Mouse (Mus musculus): Measurements from ENCODE around the gene Dnah14. TPM values are rescaled to one million over a fixed set of nuclear protein-coding genes. Genes with fewer than 3 reads are reported as not detected.

The Dnah14 gene
- total and polyA plus RNA-seq, 3 experiments, result 0.03 to 0.98 (median 0.74) TPM

DNA sequence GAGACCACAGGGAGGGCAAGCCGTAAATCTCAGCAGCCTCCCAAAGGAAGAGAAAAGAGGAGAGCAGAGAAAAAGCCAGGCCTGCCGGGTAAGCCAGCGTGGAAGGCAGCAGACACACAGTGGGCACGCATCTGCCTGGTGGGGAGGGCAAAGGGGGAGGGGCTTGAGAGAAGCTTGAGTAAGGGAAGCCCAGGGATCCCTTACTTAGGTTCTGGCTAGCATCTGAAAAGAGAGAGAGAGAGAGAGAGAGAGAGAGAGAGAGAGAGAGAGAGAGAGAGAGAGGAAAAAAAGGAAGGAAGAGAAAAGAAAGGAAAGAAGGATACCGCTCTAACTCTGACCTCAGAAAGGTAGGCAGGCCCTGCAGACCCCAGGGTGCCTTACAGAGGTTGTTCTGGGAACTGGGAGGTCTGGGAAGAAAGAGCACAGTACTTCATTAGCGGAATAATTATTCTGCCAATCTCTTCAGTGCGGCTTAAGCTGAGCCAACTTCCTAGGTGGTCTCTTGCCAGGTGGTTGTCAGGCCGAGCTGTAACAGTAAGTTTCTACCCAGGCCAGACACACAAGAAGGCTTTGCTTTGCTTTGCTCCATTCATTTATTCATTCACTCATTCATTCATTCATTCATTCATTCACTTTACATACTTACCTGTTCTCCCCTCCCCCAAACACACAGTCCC, 14.5 kb upstream of the Dnah14 start:
- Histone ChIP-seq H3K79me2 (replicated peaks; ENCODE audit: control insufficient read depth, extremely low read depth, insufficient read depth, poor library complexity, severe bottlenecking) (no peaks in the 10 kb centered on the region), H3K36me3 (replicated peaks in 1 of 2; ENCODE audit: control insufficient read depth in 1 of 2, insufficient read depth in 1 of 2, low read length in 1 of 2) (no peaks in the 10 kb centered on the region), H3K4me2 (ENCODE audit: insufficient read depth, low read depth, poor library complexity, severe bottlenecking) (no peak overlapping the region), H3K27me3 (replicated peaks) (no peaks in the 10 kb centered on the region), H3K4me3 (replicated peaks in 1 of 3; ENCODE audit: low read depth in 2 of 3, low read length in 2 of 3, poor library complexity in 1 of 3) (no peak overlapping the region), H3K4me1 (ENCODE audit: control insufficient read depth in 1 of 2, insufficient read depth in 2 of 2) (peaks cover 0 to 8% of the 10 kb centered on the region in 2 experiments; a peak in 2 of 4 replicates), H3K27ac (ENCODE audit: insufficient read depth, low read depth) (no peak overlapping the region), H3K9me3 (replicated peaks; ENCODE audit: low read length) (no peaks in the 10 kb centered on the region), H3K9ac (ENCODE audit: insufficient read depth, low read depth) (no peak overlapping the region)
- no peak for DNase-seq (ENCODE audit: extremely low read depth)
- TF ChIP-seq BHLHE40 (IDR thresholded peaks at IDR 0.05; ENCODE audit: low read depth, low read length), result no peak
- TF ChIP-seq POLR2AphosphoS2 (IDR thresholded peaks at IDR 0.05; ENCODE audit: low read depth, low read length), result no peak
- TF ChIP-seq ETS1 (conservative IDR thresholded peaks at IDR 0.05; ENCODE audit: low read depth, low read length), result no peak
- no peak for TF ChIP-seq JUN (IDR thresholded peaks at IDR 0.05; ENCODE audit: insufficient read depth, low read depth, low read length)
- dilution Hi-C loops (cut with MboI; ENCODE audit: extremely low pct_ligation_motif_present, extremely low pct_unique_long_range_greater_than_20kb, low sequenced_read_pairs), result no loop called here
- in situ Hi-C loops (cut with MboI; ENCODE audit: low pct_ligation_motif_present, low pct_unique_long_range_greater_than_20kb, low sequenced_read_pairs), result no loop called here

DNA sequence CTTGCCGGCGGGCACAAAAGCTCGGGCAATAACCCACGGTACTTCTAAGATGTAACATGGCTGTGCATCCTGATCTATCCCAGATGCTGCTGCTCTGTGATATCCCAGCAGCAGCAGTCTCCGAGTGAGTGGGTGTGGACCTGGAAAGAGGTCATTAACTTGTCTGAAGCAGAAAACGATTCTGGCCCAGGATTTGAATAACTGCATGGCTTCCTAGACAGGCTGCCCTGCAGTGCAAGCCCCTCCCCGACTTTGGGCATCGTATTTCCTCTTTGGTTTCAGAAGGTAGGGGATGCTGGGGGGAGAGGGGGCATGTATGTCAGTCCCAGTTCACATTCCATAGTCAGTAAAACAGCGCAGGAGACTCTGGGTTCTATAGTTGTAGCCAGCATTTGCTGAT, 6.9 kb upstream of the Dnah14 start:
- no peak overlapping the region for H3K4me2 ChIP-seq (ENCODE audit: insufficient read depth, low read depth, poor library complexity, severe bottlenecking)
- no peak for DNase-seq (ENCODE audit: extremely low read depth)
- no peak overlapping the region for H3K9ac ChIP-seq (ENCODE audit: insufficient read depth, low read depth)
- H3K27me3 ChIP-seq (replicated peaks), result no peaks in the 10 kb centered on the region
- TF ChIP-seq IRF4 (IDR thresholded peaks at IDR 0.05; ENCODE audit: low read depth, low read length) (no peak), GABPA (IDR thresholded peaks at IDR 0.05; ENCODE audit: insufficient replicate concordance, low read depth, low read length) (no peak), MEF2A (IDR thresholded peaks at IDR 0.05; ENCODE audit: borderline replicate concordance, low read depth, low read length) (no peak), UBTF (IDR thresholded peaks at IDR 0.05; ENCODE audit: low read depth, low read length) (no peak), SIN3A (IDR thresholded peaks at IDR 0.05; ENCODE audit: low read length) (no peak), ELF1 (IDR thresholded peaks at IDR 0.05; ENCODE audit: low read depth, low read length) (no peak), MAX (IDR thresholded peaks at IDR 0.05; ENCODE audit: low read length) (no peak), SMC3 (IDR thresholded peaks at IDR 0.05; ENCODE audit: low read depth, low read length) (no peak), TCF12 (IDR thresholded peaks at IDR 0.05; ENCODE audit: low read depth, low read length) (no peak), NRF1 (IDR thresholded peaks at IDR 0.05; ENCODE audit: low read depth, low read length) (no peak), E2F4 (IDR thresholded peaks at IDR 0.05; ENCODE audit: insufficient replicate concordance, low read depth, low read length) (no peak), POLR2A (IDR thresholded peaks at IDR 0.05; ENCODE audit: low read depth, low read length) (no peak), CTCF (conservative IDR thresholded peaks at IDR 0.05 in 1 of 2, IDR thresholded peaks at IDR 0.05 in 1 of 2; ENCODE audit: low read depth in 2 of 2, low read length in 2 of 2) (no peak), ETS1 (conservative IDR thresholded peaks at IDR 0.05; ENCODE audit: low read depth, low read length) (no peak), ZC3H11A (IDR thresholded peaks at IDR 0.05; ENCODE audit: low read depth, low read length) (no peak), RAD21 (IDR thresholded peaks at IDR 0.05; ENCODE audit: low read depth, low read length) (no peak), TBP (conservative IDR thresholded peaks at IDR 0.05; ENCODE audit: low read depth, low read length) (no peak)
- H3K9me3 ChIP-seq (replicated peaks; ENCODE audit: low read length), result no peaks in the 10 kb centered on the region
- H3K79me2 ChIP-seq (replicated peaks; ENCODE audit: control insufficient read depth, extremely low read depth, insufficient read depth, poor library complexity, severe bottlenecking), result no peaks in the 10 kb centered on the region
- dilution Hi-C loops (cut with MboI; ENCODE audit: extremely low pct_ligation_motif_present, extremely low pct_unique_long_range_greater_than_20kb, low sequenced_read_pairs) (no loop called here), in situ Hi-C loops (cut with MboI; ENCODE audit: low pct_ligation_motif_present, low pct_unique_long_range_greater_than_20kb, low sequenced_read_pairs) (no loop called here)
- no peaks in the 10 kb centered on the region for H3K36me3 ChIP-seq (replicated peaks in 1 of 2; ENCODE audit: control insufficient read depth in 1 of 2, insufficient read depth in 1 of 2, low read length in 1 of 2)
- no peak overlapping the region for H3K4me3 ChIP-seq (replicated peaks in 1 of 3; ENCODE audit: low read depth in 2 of 3, low read length in 2 of 3, poor library complexity in 1 of 3)
- H3K27ac ChIP-seq (ENCODE audit: insufficient read depth, low read depth), result no peak overlapping the region
- H3K4me1 ChIP-seq (ENCODE audit: control insufficient read depth in 1 of 2, insufficient read depth in 2 of 2), result peaks cover 2 to 4% of the 10 kb centered on the region in 2 experiments; a peak in 2 of 4 replicates

All from CH12.LX (cell line).